Mouse (Mus musculus): ENCODE measurements around the gene Tmem208.

GRCm38 (mm10) chr8:105299962-105300361, 26.2 kb upstream of the Tmem208 start:
- TF ChIP-seq CTCF (IDR thresholded peaks at IDR 0.05; ENCODE audit: low read depth) (no peak), EP300 (optimal IDR thresholded peaks at IDR 0.05) (no peak)

Data from stomach, postnatal 0 days (tissue).